Mouse (Mus musculus) adrenal gland, adult (tissue): Measurements from ENCODE around the gene Rpp38.

Source experiments
- DNase-seq, 2 experiments: peaks; one replicate each; pipeline ENCODE4 v3.0.0; 2022 to 2023; ENCODE audit warnings: low spot score in 1 of 2; ENCODE audit not compliant: inconsistent age in 2 of 2

The Rpp38 gene

DNA sequence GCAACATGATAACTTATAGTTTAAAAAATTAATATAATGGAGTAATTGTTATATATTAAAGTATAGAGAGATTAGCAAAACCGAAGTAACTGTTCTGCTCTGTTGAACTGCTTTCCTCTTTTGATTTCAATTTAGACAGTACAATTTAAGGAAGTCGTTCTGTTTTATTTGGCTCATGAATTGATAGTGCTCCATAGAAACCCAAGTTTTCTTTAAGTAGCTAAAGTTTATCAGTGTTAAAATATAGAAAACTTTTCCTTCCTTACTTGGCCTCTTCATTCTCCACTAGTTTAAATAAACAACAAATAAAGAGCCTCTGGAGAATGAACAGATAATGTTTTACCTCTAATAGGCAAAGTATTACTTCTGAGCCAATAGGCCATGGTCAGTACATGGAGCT, 46.2 kb downstream of the Rpp38 start:
- no peak for DNase-seq

DNA sequence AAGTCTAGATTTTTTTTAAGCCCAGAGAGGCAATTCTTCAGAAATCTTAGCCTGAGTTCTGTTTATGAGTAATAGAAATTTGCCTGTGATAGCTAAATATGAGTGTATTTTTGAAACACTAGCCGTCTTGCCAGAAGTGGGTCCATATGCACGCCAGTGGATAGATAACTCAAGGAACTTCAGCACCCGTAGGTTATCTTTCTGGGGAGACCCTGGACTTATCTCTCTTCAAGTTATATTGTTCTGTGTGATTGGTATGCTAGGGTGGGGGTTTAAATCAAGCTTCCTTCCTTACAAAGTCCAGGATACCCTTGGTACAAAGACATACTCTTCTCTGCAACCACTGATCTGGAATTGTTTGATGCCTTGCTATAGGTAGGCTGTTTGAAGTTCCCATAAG, 46.7 kb downstream of the Rpp38 start:
- no peak for DNase-seq

DNA sequence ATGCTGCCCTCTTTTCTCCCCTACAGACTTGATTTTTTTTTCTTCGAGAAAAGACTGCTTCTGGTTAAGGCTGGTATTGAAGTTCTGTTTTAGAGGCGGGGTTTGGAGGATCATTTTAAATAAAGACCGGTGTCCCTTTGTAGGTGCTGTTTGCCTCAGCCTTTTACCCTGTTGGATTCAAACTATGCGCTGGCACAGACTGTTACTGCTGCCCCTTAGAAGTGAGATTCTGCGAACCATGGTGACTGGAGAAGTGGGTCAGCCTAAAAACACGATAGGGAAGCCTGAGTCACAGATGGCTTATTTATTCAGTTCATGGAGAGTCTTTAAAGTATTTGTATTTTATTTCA, 47.3 kb downstream of the Rpp38 start:
- peak; percentile 49 to 85 for DNase-seq

DNA sequence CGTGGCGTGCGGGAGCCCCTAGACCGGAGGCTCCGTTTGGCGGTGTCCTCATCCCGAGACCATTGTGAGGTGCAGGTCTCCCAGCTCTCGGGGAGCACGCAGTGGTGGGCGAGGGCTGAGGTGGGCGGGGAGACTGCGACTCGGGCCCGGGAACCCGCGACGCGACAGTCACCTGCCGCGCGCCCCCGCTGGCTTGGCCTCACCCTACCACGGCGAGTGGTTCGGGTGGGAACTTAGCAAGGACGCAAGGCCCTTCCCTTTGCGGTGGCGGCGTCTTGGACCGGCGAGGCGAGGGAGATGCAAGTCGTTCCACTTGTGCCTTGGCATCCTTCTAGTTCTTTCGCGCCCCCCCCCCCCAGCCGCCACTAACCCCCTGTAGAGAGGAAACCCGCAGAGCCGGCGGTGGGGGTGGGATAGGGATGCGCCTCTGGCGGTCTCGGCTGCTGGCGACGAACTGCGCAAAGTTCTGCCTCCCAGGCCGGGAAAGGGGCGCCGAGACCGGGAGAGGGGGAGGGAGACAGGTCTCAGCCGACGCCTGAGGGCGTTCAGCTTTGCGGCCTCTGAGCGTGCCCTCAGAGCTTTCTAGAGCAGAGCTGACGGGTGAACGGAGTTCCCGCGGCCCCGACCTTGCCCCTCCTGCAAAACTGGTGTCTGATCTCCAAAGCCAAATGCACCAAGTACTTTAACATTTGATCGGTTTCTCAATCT, 47.8 kb downstream of the Rpp38 start:
- DNase-seq = peak in 1 of 2 experiments; percentile 81

DNA sequence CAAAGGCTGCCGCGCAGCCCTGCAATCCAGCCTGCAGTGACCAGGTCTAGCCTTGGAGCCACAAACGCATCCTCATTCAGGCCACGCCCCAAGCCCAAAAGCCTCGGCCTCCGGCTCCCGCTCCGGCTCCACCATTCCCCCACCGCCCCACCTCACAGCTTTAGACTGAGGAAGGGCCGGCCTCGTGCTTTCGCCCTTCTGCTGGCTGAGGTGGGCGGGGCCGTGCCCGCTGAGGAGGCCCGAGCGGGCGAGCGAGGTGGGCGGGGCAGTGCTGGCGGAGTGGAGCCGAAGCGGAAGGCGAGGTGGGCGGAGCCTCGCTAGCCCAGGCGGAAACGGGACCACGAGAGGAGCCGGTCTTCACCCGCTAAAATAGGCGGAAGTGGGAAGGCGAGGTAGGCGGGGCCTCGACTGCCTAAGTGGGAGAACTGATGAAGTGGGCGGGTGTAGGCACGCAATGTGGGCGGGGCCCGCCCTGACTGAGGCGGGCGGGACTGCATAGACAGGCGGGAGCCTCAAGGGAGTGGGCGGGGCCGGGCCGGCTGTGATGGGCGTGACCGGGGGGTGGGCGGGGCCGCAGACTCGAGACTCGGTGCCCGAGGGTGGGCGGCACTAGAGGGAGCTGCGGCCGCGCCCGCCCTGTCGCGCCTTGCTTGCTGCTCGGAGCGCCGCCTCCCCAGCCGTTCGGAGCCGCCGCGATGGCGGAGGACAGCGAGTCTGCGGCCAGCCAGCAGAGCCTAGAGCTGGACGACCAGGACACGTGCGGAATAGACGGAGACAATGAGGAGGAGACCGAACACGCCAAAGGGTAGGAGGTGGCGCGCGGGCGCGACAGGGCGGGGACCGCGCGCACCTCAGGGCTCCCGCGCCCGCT, 48.6 kb downstream of the Rpp38 start, which contains the start of gene Nmt2:
Gene Nmt2, plus strand, starts transcription at position 611 of the 871 bp plus-strand sequence.
- DNase-seq = peak; percentile 100

DNA sequence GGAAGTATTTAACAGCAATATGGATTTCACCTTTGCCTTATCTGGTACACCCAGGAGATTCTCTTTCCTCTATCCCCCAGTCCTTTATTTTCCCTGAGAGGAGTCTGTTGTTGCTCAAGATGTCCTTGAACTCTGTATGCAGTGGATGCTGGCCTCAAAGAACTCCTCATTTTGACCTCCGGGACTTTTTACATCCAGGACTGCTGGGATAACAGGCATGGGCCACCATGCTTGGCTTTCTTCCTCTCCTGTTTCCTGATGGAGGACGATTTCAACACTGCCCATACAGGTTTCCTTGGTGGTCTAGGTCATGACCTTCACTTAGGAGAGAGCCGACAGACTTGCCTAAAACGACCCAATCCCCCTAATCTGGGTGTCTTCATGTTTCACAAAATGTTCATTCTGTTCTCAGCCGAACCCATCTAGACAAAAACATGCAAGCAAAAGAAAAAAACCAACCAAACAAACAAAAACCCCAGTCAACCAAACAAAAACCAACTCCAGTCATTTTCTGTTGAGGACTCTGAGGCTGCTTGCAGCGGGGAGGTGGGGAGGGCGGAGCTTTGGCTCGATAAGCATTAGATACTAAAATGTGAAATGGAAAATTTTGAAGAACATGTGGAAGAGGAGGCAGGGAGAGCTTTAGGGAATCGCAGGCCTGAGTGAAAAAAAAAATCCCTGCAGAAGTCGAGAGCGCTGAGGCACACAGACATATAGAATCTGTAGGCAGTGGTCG, 49.4 kb downstream of the Rpp38 start:
- peak; percentile 52 to 84 for DNase-seq

DNA sequence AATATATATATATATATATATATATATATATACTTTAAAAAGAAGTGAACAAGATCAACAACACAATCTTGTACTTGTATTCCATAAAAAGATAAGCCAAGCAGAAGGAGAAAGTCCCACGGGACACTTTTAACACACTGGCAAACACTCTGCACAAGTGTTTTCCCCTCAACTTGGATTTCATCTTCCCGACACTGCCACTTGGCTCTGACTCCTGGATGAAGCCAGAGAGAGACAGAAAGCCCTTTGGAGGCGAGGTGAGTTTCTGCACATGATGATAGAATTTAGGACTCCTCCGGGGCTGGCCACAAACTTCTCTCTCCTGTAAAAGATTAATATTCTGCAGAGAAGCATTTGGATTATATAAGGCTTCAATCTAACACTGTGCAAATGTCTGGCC, 51.1 kb downstream of the Rpp38 start:
- no peak for DNase-seq
